Comparison of ENCODE assay signal across 18 mouse cellular contexts in the genomic region with DNA sequence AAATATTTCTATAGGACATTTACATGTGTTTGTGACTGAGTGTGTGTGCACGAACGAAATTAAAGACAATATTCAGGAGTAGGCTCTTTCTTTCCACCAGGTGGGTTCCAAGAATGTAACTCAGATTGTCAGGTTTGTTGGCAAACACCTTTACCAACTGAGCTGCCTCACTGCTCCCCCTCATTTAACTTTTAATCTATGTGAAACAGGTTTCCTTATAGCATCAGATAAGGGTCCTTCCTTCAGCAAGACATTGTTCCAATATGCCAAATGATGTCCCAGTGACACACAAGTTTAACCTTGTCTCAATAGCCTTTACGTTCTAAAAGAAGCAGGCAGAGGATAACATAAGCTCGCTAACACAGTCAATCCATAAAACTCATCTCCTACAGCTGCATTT. TPM values are rescaled to one million over a fixed set of nuclear protein-coding genes. Genes with fewer than 3 reads are reported as not detected.
A peak's percentile ranks its signal among the peaks of the same experiment; 100 is the strongest.
DNase-seq lines count a peak whose midpoint lies in the region; TF ChIP-seq lines count a peak whose summit lies in the region.
"Had no signal": no experiment of that assay in that cellular context is flagged by ENCODE, and none has a peak within 500 bp of the region (broad histone marks: within the 10 kb centered on the region; RNA-seq: fewer than 3 reads in every experiment).

No protein-coding gene starts in this region.

- H3K4me3 ChIP-seq in MEL (ENCODE audit: control insufficient read depth in 1 of 2, insufficient read depth in 1 of 2, low read depth in 2 of 2, low read length in 2 of 2): no peak overlapping the region

- intact Hi-C loops in gastrocnemius, postnatal 14 days (cut with DNase I; ENCODE audit: low total_unique reads): no loop called here

- no peak for TF ChIP-seq CTCF in MEL (IDR thresholded peaks at IDR 0.05 in 2 of 3, conservative IDR thresholded peaks at IDR 0.05 in 1 of 3; ENCODE audit: control insufficient read depth in 1 of 3, insufficient read depth in 1 of 3, low read depth in 2 of 3, low read length in 3 of 3, poor library complexity in 1 of 3, severe bottlenecking in 1 of 3)

- no peaks in the 10 kb centered on the region for H3K27me3 ChIP-seq in MEL (ENCODE audit: control insufficient read depth in 1 of 2, insufficient read depth in 2 of 2, low read length in 2 of 2)
- H3K27me3 ChIP-seq: CH12.LX, Patski had no signal

- H3K36me3 ChIP-seq in MEL (ENCODE audit: control insufficient read depth in 1 of 2, insufficient read depth in 2 of 2, low read length in 2 of 2): peaks cover 10 to 13% of the 10 kb centered on the region in 2 experiments

- TF ChIP-seq POLR2A in MEL (IDR thresholded peaks at IDR 0.05; ENCODE audit: control insufficient read depth in 1 of 2, insufficient read depth in 1 of 2, low read depth in 1 of 2, low read length in 2 of 2, poor library complexity in 1 of 2): no peak

- no peak overlapping the region for H3K9ac ChIP-seq in MEL (ENCODE audit: control insufficient read depth, low read depth, low read length, poor library complexity, severe bottlenecking)

- no peak overlapping the region for H3K27ac ChIP-seq in MEL (ENCODE audit: control insufficient read depth, low read depth, low read length)

- TF ChIP-seq RAD21 in MEL (IDR thresholded peaks at IDR 0.05; ENCODE audit: low read depth, low read length): no peak

- no peaks in the 10 kb centered on the region for H3K79me2 ChIP-seq in MEL (ENCODE audit: control insufficient read depth, insufficient read depth, low read length, poor library complexity)

- peak; percentile 17 for DNase-seq in MEL (ENCODE audit: low read depth, low spot score)
- DNase-seq in gastrocnemius, postnatal 14 days: no peak
- DNase-seq: adrenal gland, adult 2 months; adrenal gland, adult 8-10 months; adrenal gland, postnatal 10 days; adrenal gland, postnatal 14 days; adrenal gland, postnatal 25 days; adrenal gland, postnatal 36 days; B cell, adult 2 months; cerebellum, adult 11 months; cerebellum, adult 11-12 months; cerebellum, adult 18-20 months; cerebellum, adult 2 months; cerebellum, adult 8-10 months had no signal

- H3K4me1 ChIP-seq in MEL (ENCODE audit: control insufficient read depth in 1 of 2, insufficient read depth in 2 of 2, low read length in 2 of 2): peaks cover 2 to 3% of the 10 kb centered on the region in 2 experiments; a peak in 3 of 4 replicates

- H3K9me3 ChIP-seq in MEL (replicated peaks; ENCODE audit: insufficient read depth, low read length): no peaks in the 10 kb centered on the region
- H3K9me3 ChIP-seq: G1E had no signal

- peak; percentile 30 to 51; a peak in 2 of 4 replicates for TF ChIP-seq EP300 in MEL (IDR thresholded peaks at IDR 0.05; ENCODE audit: low read depth in 1 of 2, low read length in 2 of 2)

TF ChIP-seq in MEL, 35 proteins besides CTCF, POLR2A, EP300 and RAD21:
- no peak for TF ChIP-seq KAT2A (conservative IDR thresholded peaks at IDR 0.05; ENCODE audit: low read depth, low read length)
- TF ChIP-seq ZMIZ1 (IDR thresholded peaks at IDR 0.05; ENCODE audit: low read depth, low read length): no peak
- no peak for TF ChIP-seq CHD1 (IDR thresholded peaks at IDR 0.05; ENCODE audit: low read depth, low read length)
- TF ChIP-seq TCF12 (IDR thresholded peaks at IDR 0.05; ENCODE audit: low read depth, low read length): peak; percentile 62; the same call in 1 of the 2 replicates
- peak; percentile 16; the same call in 1 of the 2 replicates for TF ChIP-seq TAL1 (IDR thresholded peaks at IDR 0.05; ENCODE audit: low read length)
- no peak for TF ChIP-seq MAZ (IDR thresholded peaks at IDR 0.05; ENCODE audit: low read depth, low read length)
- no peak for TF ChIP-seq JUND (IDR thresholded peaks at IDR 0.05; ENCODE audit: low read depth, low read length)
- no peak for TF ChIP-seq BHLHE40 (IDR thresholded peaks at IDR 0.05; ENCODE audit: borderline replicate concordance, low read depth, low read length)
- TF ChIP-seq ZC3H11A (IDR thresholded peaks at IDR 0.05; ENCODE audit: low read depth, low read length): no peak
- TF ChIP-seq GATA1 (IDR thresholded peaks at IDR 0.05; ENCODE audit: low read depth, low read length): peak; percentile 70
- no peak for TF ChIP-seq HCFC1 (IDR thresholded peaks at IDR 0.05; ENCODE audit: low read depth, low read length)
- TF ChIP-seq TBP (IDR thresholded peaks at IDR 0.05; ENCODE audit: low read depth, low read length): no peak
- TF ChIP-seq USF1 (IDR thresholded peaks at IDR 0.05; ENCODE audit: low read depth, low read length): no peak

RNA-seq across cellular contexts. Expression of a gene that starts 37.4 kb away (rescaled TPM):
- 33.1 and 40.5 TPM in 2 replicates for total RNA-seq in MEL (2012; rRNA removed)
- 10 to 100 TPM; 64.4 to 78.8 TPM for polyA plus RNA-seq in MEL (2012; ENCODE audit: insufficient read depth in 1 of 2, insufficient read length in 2 of 2, low read depth in 1 of 2, low replicate concordance in 2 of 2, missing spikeins in 1 of 2)
- total RNA-seq in gastrocnemius, postnatal 14 days (2021): 10 to 100 TPM; 50.2 to 57.4 TPM

RNA-seq across cellular contexts. Expression of a gene that starts 57.4 kb away (rescaled TPM):
- total RNA-seq in MEL (2012; rRNA removed): 0.16 and 0.27 TPM in 2 replicates
- under 1 TPM in 1 of 2 experiments, not detected in 1; 0.67 TPM for polyA plus RNA-seq in MEL (2012; ENCODE audit: insufficient read depth in 1 of 2, insufficient read length in 2 of 2, low read depth in 1 of 2, low replicate concordance in 2 of 2, missing spikeins in 1 of 2)
- total RNA-seq in gastrocnemius, postnatal 14 days (2021): 1 to 10 TPM; 5.7 to 8.9 TPM
- total RNA-seq: CH12.LX had no signal
- polyA plus RNA-seq: CD4-positive, CD25-positive, alpha-beta regulatory T cell, adult 4 months; Patski had no signal
